Mouse (Mus musculus) ES-E14 (cell line): ENCODE results near the gene Atp6v1e2.

ENCODE experiments used
- CHD2 ChIP-seq: IDR thresholded peaks from 2 replicates; pipeline ENCODE4 v1.6.1; 2014; ENCODE audit warnings: mild to moderate bottlenecking, low read depth, low read length, inconsistent platforms
- HCFC1 ChIP-seq: IDR thresholded peaks from 2 replicates; pipeline ENCODE4 v1.6.1; 2012; ENCODE audit warnings: low read length, inconsistent platforms, borderline replicate concordance; ENCODE audit not compliant: insufficient read depth
- MAFK ChIP-seq: IDR thresholded peaks from 2 replicates; pipeline ENCODE4 v1.6.1; 2014; ENCODE audit warnings: mild to moderate bottlenecking, low read depth, low read length, inconsistent platforms; ENCODE audit not compliant: insufficient read depth
- ZC3H11A ChIP-seq: IDR thresholded peaks from 2 replicates; pipeline ENCODE4 v1.6.1; 2012; ENCODE audit warnings: low read depth, mild to moderate bottlenecking, inconsistent platforms, low read length, borderline replicate concordance
- ZNF384 ChIP-seq: IDR thresholded peaks from 2 replicates; pipeline ENCODE4 v1.6.1; 2012; ENCODE audit warnings: low read depth, low read length, inconsistent platforms

DNA sequence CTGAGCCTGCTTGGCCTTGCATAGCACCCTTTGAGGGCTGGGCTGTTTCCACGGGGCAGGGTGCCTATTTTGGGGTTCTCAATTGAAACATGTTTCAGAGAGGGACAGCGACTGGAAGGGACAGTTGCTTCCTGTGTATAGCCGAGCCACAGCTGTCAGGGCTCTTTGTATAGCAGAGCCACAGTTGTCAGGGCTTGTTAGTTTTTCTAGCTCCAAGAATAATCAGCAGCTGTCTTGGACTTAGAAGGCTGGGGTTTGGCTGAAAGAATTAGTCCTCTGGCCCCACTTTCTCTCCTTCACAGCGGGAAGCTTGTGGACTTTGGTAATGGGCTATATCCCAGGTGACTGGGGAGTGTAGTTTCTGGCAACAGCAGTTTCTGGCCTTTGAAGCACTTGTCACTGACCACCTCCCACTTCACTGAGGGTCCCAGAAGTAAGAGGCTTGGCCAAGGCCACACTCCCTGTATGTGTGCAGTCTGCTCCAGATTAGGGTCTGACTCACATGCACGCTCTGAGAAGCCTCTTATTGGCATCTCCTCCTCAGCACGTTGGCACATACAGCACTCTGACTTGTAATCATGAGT is 41.0 kb upstream of the Atp6v1e2 start:
- TF ChIP-seq ZNF384, result no peak
- no peak for TF ChIP-seq ZC3H11A
- TF ChIP-seq CHD2, result no peak
- no peak for TF ChIP-seq HCFC1
- no peak for TF ChIP-seq MAFK
